Mouse (Mus musculus) ovary, adult 18-20 months (tissue): ENCODE data around the gene Slc41a1.
A peak's percentile ranks its signal among the peaks of the same experiment; 100 is the strongest.

Source experiments
- DNase-seq: peaks from one replicate; pipeline ENCODE4 v3.0.0; 2022; ENCODE audit warnings: low spot score, mixed read lengths

The Slc41a1 gene

GRCm38 (mm10) chr1:131827787-131828258, 530 bp downstream of the Slc41a1 start:
- DNase-seq: peak; percentile 90

- peak; percentile 36 for DNase-seq
These were observed 1.2 kb downstream of the Slc41a1 start for GRCm38 (mm10) chr1:131828297-131829126.

- peak; percentile 39 for DNase-seq
These were observed 2.0 kb downstream of the Slc41a1 start for GRCm38 (mm10) chr1:131829279-131829678.

- no peak for DNase-seq
These were observed 3.3 kb downstream of the Slc41a1 start for GRCm38 (mm10) chr1:131830561-131830960.

- DNase-seq: no peak
These were observed 3.8 kb downstream of the Slc41a1 start for GRCm38 (mm10) chr1:131830971-131831641.

GRCm38 (mm10) chr1:131837035-131837434, 9.7 kb downstream of the Slc41a1 start:
- no peak for DNase-seq

GRCm38 (mm10) chr1:131838542-131838941, 11.2 kb downstream of the Slc41a1 start:
- DNase-seq: peak; percentile 72

GRCm38 (mm10) chr1:131839279-131839678, 12.0 kb downstream of the Slc41a1 start:
- no peak for DNase-seq

- DNase-seq: no peak
These were observed 14.9 kb downstream of the Slc41a1 start for GRCm38 (mm10) chr1:131842221-131842620.

- DNase-seq: no peak
These were observed 16.5 kb downstream of the Slc41a1 start for GRCm38 (mm10) chr1:131843758-131844157.

- DNase-seq: no peak
These were observed 17.6 kb downstream of the Slc41a1 start for GRCm38 (mm10) chr1:131844883-131845282.

GRCm38 (mm10) chr1:131846255-131846654, 19.0 kb downstream of the Slc41a1 start:
- DNase-seq: peak; percentile 36

GRCm38 (mm10) chr1:131861811-131862210, 34.5 kb downstream of the Slc41a1 start:
- no peak for DNase-seq

- no peak for DNase-seq
These were observed 38.3 kb downstream of the Slc41a1 start for GRCm38 (mm10) chr1:131865596-131865995.

- no peak for DNase-seq
These were observed 39.2 kb downstream of the Slc41a1 start for GRCm38 (mm10) chr1:131866304-131866999.

GRCm38 (mm10) chr1:131867093-131867945, 40.0 kb downstream of the Slc41a1 start, which contains the start of gene Rab29:
Rab29 (plus strand) TSS chr1:131867224.
- peak; percentile 83 for DNase-seq

- no peak for DNase-seq
These were observed 40.6 kb downstream of the Slc41a1 start for GRCm38 (mm10) chr1:131867946-131868290.

- DNase-seq: no peak
These were observed 42.3 kb downstream of the Slc41a1 start for GRCm38 (mm10) chr1:131869561-131869960.

- no peak for DNase-seq
These were observed 45.6 kb downstream of the Slc41a1 start for GRCm38 (mm10) chr1:131872856-131873255.

GRCm38 (mm10) chr1:131879816-131880215, 52.5 kb downstream of the Slc41a1 start:
- DNase-seq: no peak

GRCm38 (mm10) chr1:131882787-131883186, 55.5 kb downstream of the Slc41a1 start:
- DNase-seq: no peak

GRCm38 (mm10) chr1:131886173-131886572, 58.9 kb downstream of the Slc41a1 start:
- DNase-seq: no peak
